ENCODE assay signal across 9 mouse cellular contexts in genomic region chr9:60989670-60990391, GRCm38 (mm10).
A peak's percentile ranks its signal among the peaks of the same experiment; 100 is the strongest.
DNase-seq lines count a peak whose midpoint lies in the region; ATAC-seq and TF ChIP-seq lines count a peak whose summit lies in the region.
"Had no signal": no experiment of that assay in that cellular context is flagged by ENCODE, and none has a peak within 500 bp of the region (broad histone marks: within the 10 kb centered on the region; RNA-seq: fewer than 3 reads in every experiment).

No protein-coding gene starts in this region.

- peak; percentile 36; the same call in 1 of the 2 replicates for ATAC-seq in lung, embryonic 16.5 days (ENCODE audit: low read depth)
- no peak for ATAC-seq in monocyte, adult 5-6 weeks (replicated peaks; ENCODE audit: insufficient number of reproducible peaks, low FRiP score, low TSS enrichment, poor library complexity, severe bottlenecking)

- no peak overlapping the region for H3K27ac ChIP-seq in lung, embryonic 16.5 days (ENCODE audit: low read length)
- H3K27ac ChIP-seq: liver, embryonic 15.5 days had no signal

- no peaks in the 10 kb centered on the region for H3K79me2 ChIP-seq in myocyte (ENCODE audit: control insufficient read depth, insufficient read depth)

- no peaks in the 10 kb centered on the region for H3K27me3 ChIP-seq in lung, embryonic 16.5 days (ENCODE audit: control insufficient read depth, insufficient read depth, low read depth, low read length)
- no peaks in the 10 kb centered on the region for H3K27me3 ChIP-seq in myocyte (ENCODE audit: control insufficient read depth, insufficient read depth, insufficient read length)
- H3K27me3 ChIP-seq: liver, embryonic 15.5 days had no signal

- no peaks in the 10 kb centered on the region for H3K9me3 ChIP-seq in lung, embryonic 16.5 days (ENCODE audit: control insufficient read depth, low read length)
- H3K9me3 ChIP-seq: liver, embryonic 15.5 days had no signal

- H3ac ChIP-seq in myocyte (ENCODE audit: control insufficient read depth, insufficient read length): no peak overlapping the region

- no peak for TF ChIP-seq POLR2A in myocyte (IDR thresholded peaks at IDR 0.05; ENCODE audit: insufficient read length, low read depth)

- no peak overlapping the region for H3K9ac ChIP-seq in lung, embryonic 16.5 days (ENCODE audit: low read length)
- H3K9ac ChIP-seq: liver, embryonic 15.5 days had no signal

- no peaks in the 10 kb centered on the region for H3K4me1 ChIP-seq in lung, embryonic 16.5 days (replicated peaks; ENCODE audit: control insufficient read depth, insufficient read depth, low read length)
- H3K4me1 ChIP-seq: liver, embryonic 15.5 days had no signal

- DNase-seq in adrenal gland, adult (ENCODE audit: inconsistent age in 2 of 2, low spot score in 1 of 2): peak; percentile 63 to 74
- no peak for DNase-seq in adrenal gland, postnatal 4 days (ENCODE audit: low spot score in 2 of 2)
- DNase-seq in lung, postnatal 25 days (ENCODE audit: low spot score): no peak
- DNase-seq in heart, adult 11 months: peak; percentile 95
- DNase-seq in c-Kit-positive CD71-positive TER-119-positive erythroid progenitor cells, embryonic 14.5 days (ENCODE audit: low spot score): no peak

- H3K4me2 ChIP-seq in lung, embryonic 16.5 days (ENCODE audit: low read depth, low read length): peak overlapping the region; percentile 0; the same call in 1 of the 2 replicates
- H3K4me2 ChIP-seq in myocyte (ENCODE audit: low read depth): peak overlapping the region; percentile 24
- H3K4me2 ChIP-seq: liver, embryonic 15.5 days had no signal

- no peaks in the 10 kb centered on the region for H3K36me3 ChIP-seq in lung, embryonic 16.5 days (ENCODE audit: control insufficient read depth, insufficient read depth, low read length)
- no peaks in the 10 kb centered on the region for H3K36me3 ChIP-seq in myocyte (ENCODE audit: control insufficient read depth, insufficient read depth)
- H3K36me3 ChIP-seq: liver, embryonic 15.5 days had no signal

- 22% methylated on average over 13 of the region's 13 CpGs for WGBS in lung, embryonic 16.5 days

- no peak overlapping the region for H3K4me3 ChIP-seq in lung, embryonic 16.5 days (ENCODE audit: low read length)
- H3K4me3 ChIP-seq in myocyte: no peak overlapping the region
- H3K4me3 ChIP-seq: liver, embryonic 15.5 days had no signal

TF ChIP-seq in myocyte, 11 proteins besides CTCF, POLR2A, EP300 and RAD21:
- TF ChIP-seq TCF3 (IDR thresholded peaks at IDR 0.05; ENCODE audit: insufficient read length, low read depth) (no peak), USF1 (IDR thresholded peaks at IDR 0.05; ENCODE audit: low read depth) (peak; percentile 92)

Comparison
In these comparisons a context has a peak if more than half of its experiments do, and no peak if none do; other contexts are left out.
1. DNase-seq: peak in adrenal gland, adult (2 of 2) and heart, adult 11 months (single experiment); none in adrenal gland, postnatal 4 days (0 of 2), lung, postnatal 25 days (single experiment) and c-Kit-positive CD71-positive TER-119-positive erythroid progenitor cells, embryonic 14.5 days (single experiment).